In the genomic region with DNA sequence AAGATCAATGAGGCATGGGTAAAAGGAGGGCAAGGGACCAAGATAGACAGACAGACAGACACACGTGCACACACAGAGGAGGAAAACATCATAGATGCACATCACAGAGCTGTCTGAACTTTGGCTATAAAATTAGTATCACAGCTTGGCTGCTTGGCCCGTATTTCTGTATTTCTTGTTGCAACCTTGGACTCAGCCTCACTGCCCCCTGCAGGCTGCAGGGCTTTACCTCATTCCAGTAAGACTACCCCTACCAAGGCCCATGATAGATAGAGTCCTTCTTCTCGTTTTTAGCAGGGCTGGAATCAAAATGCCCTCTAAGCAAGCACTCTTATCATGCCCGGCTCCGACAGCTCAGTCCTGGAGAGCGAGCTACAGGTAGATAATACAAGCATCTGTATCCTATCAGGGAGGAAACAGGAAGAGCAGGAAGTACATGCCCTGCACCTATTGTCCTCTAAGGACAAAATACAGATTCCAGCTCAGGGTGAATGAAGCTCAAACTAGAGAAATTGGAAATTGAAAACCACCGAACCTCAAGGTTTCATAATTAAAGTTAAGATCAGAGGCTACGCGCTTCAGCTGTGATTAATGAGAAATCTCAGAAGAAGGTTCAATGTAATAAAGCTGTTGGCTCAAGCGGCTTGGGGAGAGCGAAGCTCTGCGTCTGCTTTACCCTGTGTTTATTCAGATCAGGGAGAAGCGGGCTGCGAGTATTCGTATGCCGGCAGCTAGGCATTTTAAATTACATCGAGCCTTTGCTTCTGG, we compare ENCODE assay signal across 8 mouse cellular contexts. TPM values are rescaled to one million over a fixed set of nuclear protein-coding genes. Genes with fewer than 3 reads are reported as not detected.
DNase-seq lines count a peak whose midpoint lies in the region; ATAC-seq lines count a peak whose summit lies in the region.
"Had no signal": no experiment of that assay in that cellular context is flagged by ENCODE, and none has a peak within 500 bp of the region (broad histone marks: within the 10 kb centered on the region; RNA-seq: fewer than 3 reads in every experiment).

No protein-coding gene starts in this region.

- ATAC-seq in activated CD4-positive, CD25-positive, alpha-beta regulatory T cell, adult 4 months, result no peak

- peak; percentile 44 for DNase-seq in kidney, postnatal 10 days
- DNase-seq in kidney, adult 8-10 months, result no peak
- DNase-seq in A20 (ENCODE audit: low read depth, low spot score) (peak; percentile 34), MN1 (ENCODE audit: low spot score) (peak; percentile 21)
- DNase-seq in lung, postnatal 10 days, result peak; percentile 59
- no peak for DNase-seq in frontal cortex, postnatal 25 days (ENCODE audit: low spot score in 2 of 2)
- DNase-seq: adrenal gland, postnatal 36 days had no signal

RNA-seq across cellular contexts. Expression of a gene that starts 36.2 kb away (rescaled TPM):
- polyA plus RNA-seq in activated CD4-positive, CD25-positive, alpha-beta regulatory T cell, adult 4 months (2017; shearing (Covaris generic)), result not detected

Comparison
In these comparisons a context has a peak if more than half of its experiments do, and no peak if none do; other contexts are left out.
1. DNase-seq: peak in kidney, postnatal 10 days (single experiment), A20 (single experiment), MN1 (single experiment) and lung, postnatal 10 days (single experiment); none in kidney, adult 8-10 months (0 of 2) and frontal cortex, postnatal 25 days (0 of 2).